Mouse (Mus musculus): ENCODE measurements around the gene Zbtb17. TPM values are rescaled to one million over a fixed set of nuclear protein-coding genes. Genes with fewer than 3 reads are reported as not detected.

Zbtb17 gene
- total and polyA plus RNA-seq, 3 experiments = 36.4 to 63.2 TPM; not detected in 1

GRCm38 (mm10) chr4:141505810-141506209 is 61.4 kb downstream of the Zbtb17 start:
- no peak overlapping the region for H3K4me3 ChIP-seq (ENCODE audit: control insufficient read depth in 1 of 2, insufficient read depth in 1 of 2, low read depth in 2 of 2, low read length in 2 of 2)

DNA sequence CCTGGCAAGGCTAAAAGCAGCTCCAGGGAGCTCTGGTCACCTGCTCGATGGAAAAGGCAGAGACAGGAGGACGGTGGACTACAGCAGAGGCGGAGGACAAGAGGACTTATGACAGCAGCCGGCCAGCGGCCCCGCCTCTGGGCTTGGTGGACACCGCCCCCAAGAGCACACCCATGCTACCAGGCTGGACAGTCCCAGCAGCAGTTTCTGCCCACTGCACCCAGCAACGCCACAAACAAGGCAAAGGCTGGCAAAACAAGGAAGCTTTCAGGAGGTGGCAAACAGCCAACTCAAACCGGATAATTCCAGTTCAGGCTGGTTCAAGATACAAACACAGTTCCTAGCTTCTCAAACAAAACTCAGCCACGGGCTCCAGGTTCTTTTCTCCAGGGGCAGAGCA is 61.9 kb downstream of the Zbtb17 start:
- H3K27ac ChIP-seq (ENCODE audit: control insufficient read depth, low read depth, low read length) = no peak overlapping the region
- no peak overlapping the region for H3K9ac ChIP-seq (ENCODE audit: control insufficient read depth, low read depth, low read length, poor library complexity, severe bottlenecking)
- H3K27me3 ChIP-seq (ENCODE audit: control insufficient read depth in 1 of 2, insufficient read depth in 2 of 2, low read length in 2 of 2) = no peaks in the 10 kb centered on the region
- peaks cover 81% of the 10 kb centered on the region for H3K79me2 ChIP-seq (ENCODE audit: control insufficient read depth, insufficient read depth, low read length, poor library complexity)
- peaks cover 0 to 6% of the 10 kb centered on the region in 2 experiments; a peak in 2 of 4 replicates for H3K36me3 ChIP-seq (ENCODE audit: control insufficient read depth in 1 of 2, insufficient read depth in 2 of 2, low read length in 2 of 2)
- no peak for TF ChIP-seq TBP (IDR thresholded peaks at IDR 0.05; ENCODE audit: low read depth, low read length)
- no peak for TF ChIP-seq E2F4 (IDR thresholded peaks at IDR 0.05; ENCODE audit: borderline replicate concordance, low read depth, low read length)
- DNase-seq (ENCODE audit: low read depth, low spot score) = peak; percentile 50
- no peaks in the 10 kb centered on the region for H3K9me3 ChIP-seq (replicated peaks; ENCODE audit: insufficient read depth, low read length)
- no peaks in the 10 kb centered on the region for H3K4me1 ChIP-seq (ENCODE audit: control insufficient read depth in 1 of 2, insufficient read depth in 2 of 2, low read length in 2 of 2)
- no peak overlapping the region for H3K4me3 ChIP-seq (ENCODE audit: control insufficient read depth in 1 of 2, insufficient read depth in 1 of 2, low read depth in 2 of 2, low read length in 2 of 2)

More at GRCm38 (mm10) chr4:141505810-141506209, 61.4 kb downstream of the Zbtb17 start:
- no peaks in the 10 kb centered on the region for H3K27me3 ChIP-seq (ENCODE audit: control insufficient read depth in 1 of 2, insufficient read depth in 2 of 2, low read length in 2 of 2)
- peaks cover 80% of the 10 kb centered on the region for H3K79me2 ChIP-seq (ENCODE audit: control insufficient read depth, insufficient read depth, low read length, poor library complexity)
- DNase-seq (ENCODE audit: low read depth, low spot score) = no peak
- no peaks in the 10 kb centered on the region for H3K4me1 ChIP-seq (ENCODE audit: control insufficient read depth in 1 of 2, insufficient read depth in 2 of 2, low read length in 2 of 2)
- H3K9me3 ChIP-seq (replicated peaks; ENCODE audit: insufficient read depth, low read length) = no peaks in the 10 kb centered on the region
- H3K9ac ChIP-seq (ENCODE audit: control insufficient read depth, low read depth, low read length, poor library complexity, severe bottlenecking) = no peak overlapping the region
- peaks cover 0 to 6% of the 10 kb centered on the region in 2 experiments; a peak in 2 of 4 replicates for H3K36me3 ChIP-seq (ENCODE audit: control insufficient read depth in 1 of 2, insufficient read depth in 2 of 2, low read length in 2 of 2)
- no peak overlapping the region for H3K27ac ChIP-seq (ENCODE audit: control insufficient read depth, low read depth, low read length)
- no peak for TF ChIP-seq KAT2A (conservative IDR thresholded peaks at IDR 0.05; ENCODE audit: low read depth, low read length)
- no peak for TF ChIP-seq UBTF (IDR thresholded peaks at IDR 0.05; ENCODE audit: borderline replicate concordance, insufficient read depth, low read depth, low read length)

GRCm38 (mm10) chr4:141506893-141507292 is 62.4 kb downstream of the Zbtb17 start:
- Histone ChIP-seq H3K4me3 (ENCODE audit: control insufficient read depth in 1 of 2, insufficient read depth in 1 of 2, low read depth in 2 of 2, low read length in 2 of 2) (no peak overlapping the region), H3K27me3 (ENCODE audit: control insufficient read depth in 1 of 2, insufficient read depth in 2 of 2, low read length in 2 of 2) (no peaks in the 10 kb centered on the region), H3K4me1 (ENCODE audit: control insufficient read depth in 1 of 2, insufficient read depth in 2 of 2, low read length in 2 of 2) (no peaks in the 10 kb centered on the region), H3K9me3 (replicated peaks; ENCODE audit: insufficient read depth, low read length) (no peaks in the 10 kb centered on the region), H3K36me3 (ENCODE audit: control insufficient read depth in 1 of 2, insufficient read depth in 2 of 2, low read length in 2 of 2) (peaks cover 0 to 7% of the 10 kb centered on the region in 2 experiments; a peak in 2 of 4 replicates), H3K9ac (ENCODE audit: control insufficient read depth, low read depth, low read length, poor library complexity, severe bottlenecking) (no peak overlapping the region), H3K27ac (ENCODE audit: control insufficient read depth, low read depth, low read length) (no peak overlapping the region), H3K79me2 (ENCODE audit: control insufficient read depth, insufficient read depth, low read length, poor library complexity) (peaks cover 80% of the 10 kb centered on the region)
- DNase-seq (ENCODE audit: low read depth, low spot score) = no peak
- TF ChIP-seq ZKSCAN1 (IDR thresholded peaks at IDR 0.05; ENCODE audit: low read depth, low read length) = no peak
- no peak for TF ChIP-seq SMC3 (IDR thresholded peaks at IDR 0.05; ENCODE audit: low read depth, low read length)

DNA sequence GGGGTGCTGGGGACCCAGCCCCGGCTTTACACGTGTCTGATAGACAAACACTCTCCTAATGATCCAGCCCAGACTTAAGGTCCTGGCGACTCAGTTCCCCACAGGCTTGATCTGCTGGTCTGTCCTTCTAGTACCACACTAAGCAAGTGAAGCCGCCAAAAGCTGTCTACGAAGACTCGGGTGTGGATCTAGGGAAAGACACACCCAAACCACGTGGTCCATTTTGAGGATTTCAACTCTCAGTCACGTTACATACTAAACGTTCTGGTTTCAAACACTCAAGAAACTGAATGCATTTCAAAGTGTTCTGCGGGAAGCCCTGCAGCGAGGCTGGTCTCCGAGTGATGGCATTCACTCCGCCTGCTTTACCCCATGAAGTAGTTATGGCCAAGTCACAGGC is 66.0 kb downstream of the Zbtb17 start:
- no peaks in the 10 kb centered on the region for H3K27me3 ChIP-seq (ENCODE audit: control insufficient read depth in 1 of 2, insufficient read depth in 2 of 2, low read length in 2 of 2)
- no peak overlapping the region for H3K9ac ChIP-seq (ENCODE audit: control insufficient read depth, low read depth, low read length, poor library complexity, severe bottlenecking)
- no peaks in the 10 kb centered on the region for H3K4me1 ChIP-seq (ENCODE audit: control insufficient read depth in 1 of 2, insufficient read depth in 2 of 2, low read length in 2 of 2)
- H3K4me3 ChIP-seq (ENCODE audit: control insufficient read depth in 1 of 2, insufficient read depth in 1 of 2, low read depth in 2 of 2, low read length in 2 of 2) = no peak overlapping the region
- peaks cover 0 to 6% of the 10 kb centered on the region in 2 experiments; a peak in 2 of 4 replicates for H3K36me3 ChIP-seq (ENCODE audit: control insufficient read depth in 1 of 2, insufficient read depth in 2 of 2, low read length in 2 of 2)
- TF ChIP-seq NELFE (IDR thresholded peaks at IDR 0.05; ENCODE audit: low read depth, low read length) (no peak), MYC (IDR thresholded peaks at IDR 0.05; ENCODE audit: low read depth, low read length) (no peak), ZNF384 (IDR thresholded peaks at IDR 0.05; ENCODE audit: low read depth, low read length) (no peak), NRF1 (IDR thresholded peaks at IDR 0.05; ENCODE audit: insufficient read depth, low read depth, low read length, poor library complexity, severe bottlenecking) (no peak), KAT2A (conservative IDR thresholded peaks at IDR 0.05; ENCODE audit: low read depth, low read length) (no peak), MAFK (IDR thresholded peaks at IDR 0.05; ENCODE audit: borderline replicate concordance, low read depth, low read length) (no peak), TAL1 (IDR thresholded peaks at IDR 0.05; ENCODE audit: low read length) (no peak), HCFC1 (IDR thresholded peaks at IDR 0.05; ENCODE audit: low read depth, low read length) (no peak), UBTF (IDR thresholded peaks at IDR 0.05; ENCODE audit: borderline replicate concordance, insufficient read depth, low read depth, low read length) (no peak), RAD21 (IDR thresholded peaks at IDR 0.05; ENCODE audit: low read depth, low read length) (no peak), GABPA (IDR thresholded peaks at IDR 0.05; ENCODE audit: low read depth, low read length) (no peak), BHLHE40 (IDR thresholded peaks at IDR 0.05; ENCODE audit: borderline replicate concordance, low read depth, low read length) (no peak), MAZ (IDR thresholded peaks at IDR 0.05; ENCODE audit: low read depth, low read length) (no peak)
- H3K9me3 ChIP-seq (replicated peaks; ENCODE audit: insufficient read depth, low read length) = no peaks in the 10 kb centered on the region
- H3K79me2 ChIP-seq (ENCODE audit: control insufficient read depth, insufficient read depth, low read length, poor library complexity) = peaks cover 84% of the 10 kb centered on the region
- no peak overlapping the region for H3K27ac ChIP-seq (ENCODE audit: control insufficient read depth, low read depth, low read length)
- DNase-seq (ENCODE audit: low read depth, low spot score) = no peak

Measured in MEL (cell line).